Mouse (Mus musculus) kidney, embryonic 14.5 days (tissue): ENCODE measurements around the gene Gpr6. TPM values are rescaled to one million over a fixed set of nuclear protein-coding genes. Genes with fewer than 3 reads are reported as not detected.

Experiments used
- ATAC-seq: fragments of 200-750 bp; cut with Nextera tagmentation; 2 replicates; pipeline ENCODE4 v1.8.0; 2017; ENCODE audit warnings: moderate number of reproducible peaks, mild to moderate bottlenecking, moderate TSS enrichment, moderate library complexity; ENCODE audit not compliant: low FRiP score, low TSS enrichment
- H3K27ac ChIP-seq: fragments of 300-500 bp; sonication (generic); 2 replicates; pipeline ENCODE4 v1.5.1; 2014; ENCODE audit warnings: low read depth, mild to moderate bottlenecking, low read length, moderate library complexity, mixed read lengths
- H3K27me3 ChIP-seq: fragments of 300-500 bp; sonication (generic); 2 replicates; pipeline ENCODE4 v1.6.1; 2014; ENCODE audit warnings: mild to moderate bottlenecking, low read length; ENCODE audit not compliant: control insufficient read depth, insufficient read depth
- H3K36me3 ChIP-seq: fragments of 300-500 bp; sonication (generic); 2 replicates; pipeline ENCODE4 v1.6.1; 2014; ENCODE audit warnings: low read length, mixed read lengths; ENCODE audit not compliant: control insufficient read depth, insufficient read depth
- H3K4me1 ChIP-seq: fragments of 300-500 bp; sonication (generic); 2 replicates; pipeline ENCODE4 v1.6.1; 2014; ENCODE audit warnings: low read length, mixed read lengths; ENCODE audit not compliant: control insufficient read depth, insufficient read depth
- H3K4me2 ChIP-seq: fragments of 300-500 bp; sonication (generic); replicated peaks from 2 replicates; pipeline ENCODE4 v1.6.1; 2014; ENCODE audit warnings: low read depth, mild to moderate bottlenecking, low read length
- H3K4me3 ChIP-seq: fragments of 300-500 bp; sonication (generic); 2 replicates; pipeline ENCODE4 v1.5.1; 2014; ENCODE audit warnings: mild to moderate bottlenecking, low read length
- H3K9ac ChIP-seq: fragments of 300-500 bp; sonication (generic); 2 replicates; pipeline ENCODE4 v1.6.1; 2014; ENCODE audit warnings: low read depth, mild to moderate bottlenecking, low read length, moderate library complexity
- H3K9me3 ChIP-seq: fragments of 300-500 bp; sonication (generic); 2 replicates; pipeline ENCODE4 v1.6.1; 2016; ENCODE audit warnings: low read length; ENCODE audit not compliant: control insufficient read depth
- WGBS: fragments of 180-500 bp; shearing (Covaris S2); extraction: QIAGEN DNeasy Blood & Tissue Kit; methylation state at CpG from one replicate; pipeline ENCODE4 v1.1.7; 2014; 5-methylcytosine and 5-hydroxymethylcytosine counted together
- polyA plus RNA-seq: library from polyadenylated mRNA; unstranded; fragments of >200 nt; fragmentation: Nextera tagmentation; extraction: Ambion mirVana; gene quantifications from 2 replicates; pipeline ENCODE4 v1.2.1, GENCODE M21; 2014

The Gpr6 gene
- not detected in 2 replicates for polyA plus RNA-seq

- Histone ChIP-seq H3K4me3 (peak within 1 kb of the TSS; percentile 9), H3K4me1 (0 out of 2 replicates have a peak, but pooled peaks cover 2% of the 10 kb centered on the region), H3K27ac (no peak within 1 kb of the TSS), H3K27me3 (peaks cover 32% of the 10 kb centered on the region), H3K9me3 (no peaks in the 10 kb centered on the region), H3K36me3 (no peaks in the 10 kb centered on the region), H3K9ac (no peak within 1 kb of the TSS), H3K4me2 (peak within 1 kb of the TSS; percentile 30)
- ATAC-seq: no peak
- 2% methylated on average over 23 of the region's 23 CpGs for WGBS
Measured at GRCm38 (mm10) chr10:41072116-41072515, at the start of gene Gpr6. Gene Gpr6, minus strand, starts transcription at chr10:41072285.

- Histone ChIP-seq H3K9me3 (no peaks in the 10 kb centered on the region), H3K4me1 (no peaks in the 10 kb centered on the region), H3K27me3 (no peaks in the 10 kb centered on the region), H3K9ac (no peak overlapping the region), H3K27ac (no peak overlapping the region), H3K36me3 (no peaks in the 10 kb centered on the region), H3K4me2 (no peak overlapping the region), H3K4me3 (no peak overlapping the region)
- no peak for ATAC-seq
- WGBS: 83% methylated on average over 2 of the region's 2 CpGs
Measured at GRCm38 (mm10) chr10:41100060-41100459, 28.0 kb upstream of the Gpr6 start.

- Histone ChIP-seq H3K4me2 (no peak overlapping the region), H3K27ac (no peak overlapping the region), H3K9ac (no peak overlapping the region), H3K36me3 (no peaks in the 10 kb centered on the region), H3K9me3 (no peaks in the 10 kb centered on the region), H3K4me1 (no peaks in the 10 kb centered on the region), H3K4me3 (no peak overlapping the region), H3K27me3 (no peaks in the 10 kb centered on the region)
- WGBS: 85% methylated on average over 6 of the region's 6 CpGs
- ATAC-seq: no peak
Measured at GRCm38 (mm10) chr10:41098137-41098536, 26.1 kb upstream of the Gpr6 start.

GRCm38 (mm10) chr10:41088852-41089251, 16.8 kb upstream of the Gpr6 start:
- WGBS: 56% methylated on average over 7 of the region's 7 CpGs
- H3K27me3 ChIP-seq: no peaks in the 10 kb centered on the region
- no peaks in the 10 kb centered on the region for H3K4me1 ChIP-seq
- ATAC-seq: no peak
- H3K27ac ChIP-seq: no peak overlapping the region
- H3K36me3 ChIP-seq: no peaks in the 10 kb centered on the region
- no peak overlapping the region for H3K4me2 ChIP-seq
- H3K4me3 ChIP-seq: no peak overlapping the region
- H3K9me3 ChIP-seq: no peaks in the 10 kb centered on the region
- H3K9ac ChIP-seq: no peak overlapping the region

GRCm38 (mm10) chr10:41071696-41072095, 389 bp downstream of the Gpr6 start:
- peak overlapping the region; percentile 30 for H3K4me2 ChIP-seq
- H3K36me3 ChIP-seq: no peaks in the 10 kb centered on the region
- WGBS: 2% methylated on average over 11 of the region's 11 CpGs
- no peak overlapping the region for H3K9ac ChIP-seq
- H3K27ac ChIP-seq: no peak overlapping the region
- ATAC-seq: no peak
- H3K4me3 ChIP-seq: peak overlapping the region; percentile 9
- H3K4me1 ChIP-seq: 0 out of 2 replicates have a peak, but pooled peaks cover 2% of the 10 kb centered on the region
- H3K9me3 ChIP-seq: no peaks in the 10 kb centered on the region
- peaks cover 32% of the 10 kb centered on the region for H3K27me3 ChIP-seq

- no peaks in the 10 kb centered on the region for H3K9me3 ChIP-seq
- peak overlapping the region; percentile 30 for H3K4me2 ChIP-seq
- 0 out of 2 replicates have a peak, but pooled peaks cover 2% of the 10 kb centered on the region for H3K4me1 ChIP-seq
- no peak overlapping the region for H3K9ac ChIP-seq
- H3K36me3 ChIP-seq: no peaks in the 10 kb centered on the region
- H3K27ac ChIP-seq: no peak overlapping the region
- H3K4me3 ChIP-seq: peak overlapping the region; percentile 9; the same call in 1 of the 2 replicates
- WGBS: 3% methylated on average over 68 of the region's 68 CpGs
- ATAC-seq: no peak
- peaks cover 32% of the 10 kb centered on the region for H3K27me3 ChIP-seq
Measured at GRCm38 (mm10) chr10:41070693-41071651, 1.1 kb downstream of the Gpr6 start.

- Histone ChIP-seq H3K27ac (no peak overlapping the region), H3K4me3 (no peak overlapping the region), H3K36me3 (no peaks in the 10 kb centered on the region), H3K9ac (no peak overlapping the region), H3K4me1 (no peaks in the 10 kb centered on the region), H3K27me3 (no peaks in the 10 kb centered on the region), H3K4me2 (no peak overlapping the region), H3K9me3 (no peaks in the 10 kb centered on the region)
- 87% methylated on average over 4 of the region's 4 CpGs for WGBS
- ATAC-seq: no peak
Measured at GRCm38 (mm10) chr10:41060250-41060831, 11.7 kb downstream of the Gpr6 start.

- no peak overlapping the region for H3K9ac ChIP-seq
- ATAC-seq: no peak
Measured at GRCm38 (mm10) chr10:41055581-41055980, 16.5 kb downstream of the Gpr6 start.

GRCm38 (mm10) chr10:41054005-41054404, 18.1 kb downstream of the Gpr6 start:
- Histone ChIP-seq H3K4me1 (no peaks in the 10 kb centered on the region), H3K4me2 (no peak overlapping the region), H3K36me3 (no peaks in the 10 kb centered on the region), H3K9me3 (no peaks in the 10 kb centered on the region), H3K9ac (no peak overlapping the region), H3K4me3 (no peak overlapping the region), H3K27me3 (no peaks in the 10 kb centered on the region), H3K27ac (no peak overlapping the region)
- no peak for ATAC-seq
- WGBS: 78% methylated on average over 5 of the region's 5 CpGs

More at GRCm38 (mm10) chr10:41055581-41055980, 16.5 kb downstream of the Gpr6 start:
- Histone ChIP-seq H3K36me3 (no peaks in the 10 kb centered on the region), H3K27me3 (no peaks in the 10 kb centered on the region), H3K9me3 (no peaks in the 10 kb centered on the region), H3K27ac (no peak overlapping the region), H3K4me1 (no peaks in the 10 kb centered on the region), H3K4me2 (no peak overlapping the region), H3K4me3 (no peak overlapping the region)
- WGBS: 64% methylated on average over 9 of the region's 9 CpGs
